Mouse (Mus musculus) E14TG2a.4 (cell line): ENCODE measurements at regions not wholly inside any gene's neighbourhood (a gene's known extent, or its start where the extent isn't known, plus 50 kb on each side); places are given as distances from the start of the nearest gene placed in this dataset.
"Not testable (repeated sequence)": the region's sequence is repeated elsewhere in the genome, so short reads cannot be mapped to it uniquely, and the experiment has no call there.

Experiments used
- H3K27me3 ChIP-seq: 2 replicates; pipeline ENCODE4 v1.6.1; 2014; ENCODE audit warnings: low read length, control low read depth; ENCODE audit not compliant: insufficient read depth
- H3K36me3 ChIP-seq: 2 replicates; pipeline ENCODE4 v1.6.1; 2014; ENCODE audit warnings: low read length, control low read depth; ENCODE audit not compliant: insufficient read depth
- H3K4me1 ChIP-seq: replicated peaks from 2 replicates; pipeline ENCODE4 v1.6.1; 2014; ENCODE audit warnings: low read depth, low read length, control low read depth
- H3K4me3 ChIP-seq: replicated peaks from 2 replicates; pipeline ENCODE4 v1.5.1; 2014; ENCODE audit warnings: mild to moderate bottlenecking, low read length
- H3K9me3 ChIP-seq: 2 replicates; pipeline ENCODE4 v1.6.1; 2014; ENCODE audit warnings: low read length, control low read depth
- CTCF ChIP-seq: conservative IDR thresholded peaks from 2 replicates; pipeline ENCODE4 v1.5.1; 2014; ENCODE audit warnings: low read length
- NANOG ChIP-seq: IDR thresholded peaks from 2 replicates; pipeline ENCODE4 v1.6.1; 2014; ENCODE audit warnings: borderline replicate concordance, low read length, mixed read lengths
- POU5F1 ChIP-seq: IDR thresholded peaks from 2 replicates; pipeline ENCODE4 v1.6.1; 2014; ENCODE audit warnings: low read length, borderline replicate concordance

DNA sequence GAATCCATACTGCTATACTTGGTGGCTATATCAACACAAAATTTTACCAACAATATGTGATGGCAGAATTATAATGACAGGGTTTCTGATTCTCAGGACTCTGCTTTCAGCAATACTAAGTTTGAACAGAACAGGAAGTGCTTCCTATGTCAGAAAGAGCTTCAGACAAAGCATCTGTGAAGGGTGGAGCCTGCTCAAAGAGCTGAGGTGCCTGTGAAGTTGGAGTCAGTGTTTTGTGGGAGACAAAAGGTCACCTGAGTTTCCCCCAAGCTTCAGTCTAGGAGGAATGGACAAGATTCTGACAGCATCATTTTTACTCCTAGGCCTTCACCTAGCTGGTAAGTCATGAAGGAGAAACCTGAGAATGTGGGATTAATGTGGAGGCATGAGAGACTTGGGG is 700.1 kb downstream of the Dad1 start:
- H3K27me3 ChIP-seq, result no peaks in the 10 kb centered on the region
- H3K4me3 ChIP-seq, result no peak overlapping the region
- no peaks in the 10 kb centered on the region for H3K4me1 ChIP-seq
- H3K36me3 ChIP-seq, result no peaks in the 10 kb centered on the region
- TF ChIP-seq POU5F1 (no peak), NANOG (no peak), CTCF (no peak)
- H3K9me3 ChIP-seq, result no peaks in the 10 kb centered on the region

DNA sequence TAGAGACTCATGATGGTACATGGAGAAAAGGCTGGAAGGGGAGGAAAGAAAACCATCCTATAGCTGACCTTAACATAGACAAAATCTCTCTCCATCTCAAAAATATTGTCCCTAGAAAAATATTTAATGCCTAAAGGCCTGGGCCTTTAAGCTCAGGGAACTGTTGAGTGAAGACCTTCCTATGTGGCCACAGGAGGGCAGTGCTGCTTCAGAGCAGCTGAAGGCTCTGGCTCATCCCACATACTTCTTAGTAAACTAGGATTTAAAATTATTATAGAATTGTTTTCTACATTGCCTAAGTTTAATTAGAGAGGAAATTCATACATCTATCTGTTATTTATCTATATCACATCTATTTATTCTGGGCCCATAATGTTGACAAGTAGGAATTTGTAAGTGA is 706.5 kb downstream of the Dad1 start:
- peak; percentile 31 for TF ChIP-seq CTCF
- H3K9me3 ChIP-seq, H3K4me3 ChIP-seq, H3K36me3 ChIP-seq, H3K27me3 ChIP-seq: not testable (repeated sequence)
- H3K4me1 ChIP-seq, result peaks cover 11% of the 10 kb centered on the region

DNA sequence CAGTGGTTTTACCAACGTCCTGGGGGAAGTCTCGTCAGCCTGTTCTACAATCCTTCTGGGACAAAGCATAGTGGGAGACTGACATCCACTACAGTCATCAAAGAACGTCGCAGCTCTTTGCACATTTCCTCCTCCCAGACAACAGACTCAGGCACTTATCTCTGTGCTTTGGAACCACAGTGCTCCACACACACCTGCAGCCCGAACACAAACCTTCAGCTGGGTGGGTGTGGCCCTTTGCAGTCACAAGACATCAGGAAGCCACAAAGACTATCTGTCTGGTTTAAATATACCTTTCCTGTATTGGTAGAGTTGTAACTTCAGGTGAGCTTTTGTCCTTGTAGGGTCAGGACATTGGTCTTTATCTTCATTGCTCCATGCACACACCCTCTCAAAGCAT is 708.6 kb downstream of the Dad1 start:
- H3K4me3 ChIP-seq, result no peak overlapping the region
- peaks cover 11% of the 10 kb centered on the region for H3K4me1 ChIP-seq
- H3K27me3 ChIP-seq, result no peaks in the 10 kb centered on the region
- TF ChIP-seq NANOG, result no peak
- TF ChIP-seq POU5F1, result no peak
- no peak for TF ChIP-seq CTCF
- H3K9me3 ChIP-seq, result no peaks in the 10 kb centered on the region
- no peaks in the 10 kb centered on the region for H3K36me3 ChIP-seq

DNA sequence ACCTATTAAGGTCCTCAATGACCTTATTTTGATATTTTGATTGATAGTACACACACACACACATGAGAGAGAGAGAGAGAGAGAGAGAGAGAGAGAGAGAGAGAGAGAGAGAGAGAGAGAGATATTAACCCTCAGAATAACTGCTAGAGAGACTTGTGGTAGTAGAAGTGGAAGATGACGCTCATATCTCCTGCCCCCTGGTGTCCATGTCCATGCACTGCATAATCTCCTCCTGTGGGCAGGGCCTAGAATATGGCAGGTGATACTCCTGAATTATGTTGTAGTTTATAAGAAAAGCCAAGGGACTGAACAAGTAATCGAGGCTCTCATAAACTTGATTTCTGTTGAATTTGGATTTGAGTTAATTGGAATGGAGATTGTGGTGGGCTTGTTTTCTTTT is 712.3 kb downstream of the Dad1 start:
- TF ChIP-seq CTCF, result peak; percentile 60
- H3K27me3 ChIP-seq, H3K36me3 ChIP-seq, H3K9me3 ChIP-seq, H3K4me3 ChIP-seq: not testable (repeated sequence)
- H3K4me1 ChIP-seq, result peaks cover 11% of the 10 kb centered on the region

DNA sequence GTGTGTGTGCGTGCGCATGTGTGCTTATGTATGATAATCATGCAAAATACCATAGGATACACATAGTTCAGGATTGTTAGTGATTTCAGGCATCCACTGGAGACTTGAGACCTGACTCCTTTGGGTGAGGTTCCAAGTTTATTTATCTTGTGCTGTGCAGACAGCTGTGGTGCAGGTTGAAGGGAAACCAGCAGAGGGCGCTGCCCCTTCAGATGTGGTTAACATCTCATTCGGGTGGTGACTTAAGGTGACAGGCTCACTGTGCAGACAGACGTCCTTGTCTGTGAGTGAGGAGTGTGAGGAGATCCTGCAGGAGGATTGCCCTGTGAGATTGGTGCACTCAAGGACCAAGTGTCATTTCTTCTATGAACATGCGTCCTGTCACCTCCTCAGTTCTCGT is 716.0 kb downstream of the Dad1 start:
- H3K4me1 ChIP-seq, H3K36me3 ChIP-seq, H3K27me3 ChIP-seq, H3K4me3 ChIP-seq, H3K9me3 ChIP-seq: not testable (repeated sequence)
- TF ChIP-seq CTCF, result peak; percentile 75

DNA sequence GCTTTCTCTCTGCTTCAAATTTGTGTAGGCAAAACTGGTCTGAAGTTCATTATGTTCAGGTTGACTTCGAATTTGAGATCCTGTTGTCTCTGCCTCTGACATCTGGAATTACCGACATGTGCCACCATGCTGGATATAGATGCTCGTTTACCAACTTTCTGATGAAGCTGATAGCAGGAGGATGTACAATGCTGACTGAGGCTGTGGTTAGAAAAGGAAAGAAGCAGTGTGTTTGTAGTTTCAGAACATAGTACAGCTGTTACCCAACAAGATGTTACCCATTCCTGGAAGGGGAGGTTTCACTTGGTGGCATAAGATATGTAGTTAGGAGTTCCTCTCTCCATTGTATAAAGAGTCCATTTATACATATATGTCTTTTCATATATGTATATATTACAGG is 730.5 kb downstream of the Dad1 start:
- H3K4me1 ChIP-seq, H3K36me3 ChIP-seq, H3K27me3 ChIP-seq, H3K9me3 ChIP-seq, H3K4me3 ChIP-seq: not testable (repeated sequence)

DNA sequence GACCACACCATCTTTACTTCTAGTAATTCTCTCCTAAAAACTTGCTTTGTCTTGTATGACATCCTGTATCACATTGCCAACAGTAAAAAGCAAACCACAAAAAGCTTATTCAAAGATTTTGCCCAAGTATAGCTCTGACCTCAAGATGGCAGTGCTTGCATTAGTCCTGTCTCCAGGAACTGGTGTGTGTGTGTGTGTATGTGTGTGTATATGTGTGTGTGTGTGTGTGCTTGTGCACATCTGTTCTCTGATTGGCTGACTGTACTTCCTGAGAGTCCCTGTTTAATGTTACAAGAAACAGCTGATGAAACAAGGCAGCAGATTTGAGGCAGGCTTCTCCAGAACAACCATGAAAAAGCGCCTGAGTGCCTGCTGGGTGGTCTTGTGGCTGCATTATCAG is 735.0 kb downstream of the Dad1 start:
- H3K36me3 ChIP-seq, result not testable (repeated sequence)

DNA sequence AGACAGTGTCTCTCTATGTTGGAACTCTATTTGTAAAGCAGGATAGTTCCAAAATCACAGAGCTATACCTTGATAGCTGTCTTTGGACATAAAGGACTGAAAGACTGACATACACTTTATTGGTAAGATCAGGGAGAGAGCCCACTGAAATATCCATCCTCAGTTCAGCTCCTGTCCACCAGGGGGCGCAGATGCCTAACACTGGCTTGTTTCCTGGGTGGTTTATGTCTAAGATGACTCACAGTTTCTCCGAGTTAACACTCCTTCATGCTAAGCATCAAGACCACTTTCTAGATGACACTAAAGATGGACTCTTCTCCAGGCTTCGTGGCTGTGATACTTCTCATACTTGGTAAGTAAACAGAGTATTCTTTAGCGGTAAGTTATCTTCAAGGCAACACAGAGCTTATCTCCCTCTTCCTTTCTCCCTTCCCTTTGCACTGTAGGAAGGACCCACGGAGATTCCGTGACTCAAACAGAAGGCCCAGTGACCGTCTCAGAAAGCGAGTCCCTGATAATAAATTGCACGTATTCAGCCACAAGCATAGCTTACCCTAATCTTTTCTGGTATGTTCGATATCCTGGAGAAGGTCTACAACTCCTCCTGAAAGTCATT is 737.2 kb downstream of the Dad1 start:
- not testable (repeated sequence) for H3K27me3 ChIP-seq, H3K9me3 ChIP-seq, H3K4me3 ChIP-seq, H3K4me1 ChIP-seq, H3K36me3 ChIP-seq

More for the DNA sequence above, 735.0 kb downstream of the Dad1 start:
- not testable (repeated sequence) for H3K4me3 ChIP-seq, H3K9me3 ChIP-seq, H3K4me1 ChIP-seq, H3K27me3 ChIP-seq

DNA sequence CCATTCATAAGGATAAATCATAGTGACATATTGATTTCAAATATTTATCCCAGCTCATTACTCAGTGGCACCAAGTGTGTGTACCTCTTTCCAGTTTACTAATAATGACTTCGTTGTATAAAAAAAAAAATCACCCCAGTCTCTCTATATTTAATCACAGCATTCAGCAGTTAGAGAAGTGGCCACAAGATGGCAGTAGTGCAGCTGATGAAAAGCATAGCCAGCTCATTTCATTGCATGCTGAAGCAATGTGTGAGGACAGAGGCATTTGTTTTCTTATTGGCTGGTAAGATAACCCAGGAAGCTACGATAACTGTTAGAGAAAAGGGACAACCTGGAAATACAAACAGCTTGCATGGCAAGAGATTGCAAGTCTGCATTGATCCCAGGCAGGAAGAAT is 748.5 kb downstream of the Dad1 start:
- not testable (repeated sequence) for H3K36me3 ChIP-seq, H3K4me3 ChIP-seq, H3K4me1 ChIP-seq, H3K9me3 ChIP-seq, H3K27me3 ChIP-seq

DNA sequence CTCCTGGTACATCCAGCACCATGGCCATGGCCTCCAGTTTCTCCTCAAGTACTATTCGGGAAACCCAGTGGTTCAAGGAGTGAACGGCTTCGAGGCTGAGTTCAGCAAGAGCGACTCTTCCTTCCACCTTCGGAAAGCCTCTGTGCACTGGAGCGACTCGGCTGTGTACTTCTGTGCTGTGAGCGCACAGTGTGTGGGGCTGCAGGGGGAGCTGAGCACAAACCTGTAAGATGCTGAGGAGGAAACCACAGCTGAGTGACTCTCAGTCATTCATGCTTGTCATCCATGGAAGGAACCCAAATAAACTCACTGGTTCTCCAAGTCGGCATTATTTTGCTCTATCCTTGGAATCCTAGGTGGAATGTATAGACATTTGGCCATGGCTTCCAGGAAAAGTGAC is 765.5 kb downstream of the Dad1 start:
- not testable (repeated sequence) for H3K27me3 ChIP-seq, H3K4me3 ChIP-seq, H3K9me3 ChIP-seq, H3K4me1 ChIP-seq, H3K36me3 ChIP-seq

DNA sequence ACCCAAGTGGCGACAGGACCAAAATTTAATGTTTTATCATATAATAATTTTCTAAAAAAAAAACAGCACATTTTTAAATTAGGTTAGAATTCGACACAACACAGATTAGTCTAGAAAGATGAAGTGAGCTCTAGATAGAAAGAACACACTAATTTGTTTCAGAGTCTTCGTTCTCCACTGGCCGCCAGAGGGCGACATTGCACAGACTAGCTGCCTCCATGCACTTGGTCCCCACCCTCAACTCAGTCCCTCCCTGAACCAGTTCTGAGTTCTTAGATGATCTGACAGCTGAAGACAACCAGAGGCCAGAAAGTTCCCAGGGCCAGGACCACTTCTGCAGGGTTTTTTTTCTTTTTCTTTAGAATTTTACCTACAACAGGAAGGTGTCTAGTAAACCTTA is 766.3 kb downstream of the Dad1 start:
- H3K4me3 ChIP-seq, H3K27me3 ChIP-seq, H3K9me3 ChIP-seq, H3K4me1 ChIP-seq, H3K36me3 ChIP-seq: not testable (repeated sequence)

DNA sequence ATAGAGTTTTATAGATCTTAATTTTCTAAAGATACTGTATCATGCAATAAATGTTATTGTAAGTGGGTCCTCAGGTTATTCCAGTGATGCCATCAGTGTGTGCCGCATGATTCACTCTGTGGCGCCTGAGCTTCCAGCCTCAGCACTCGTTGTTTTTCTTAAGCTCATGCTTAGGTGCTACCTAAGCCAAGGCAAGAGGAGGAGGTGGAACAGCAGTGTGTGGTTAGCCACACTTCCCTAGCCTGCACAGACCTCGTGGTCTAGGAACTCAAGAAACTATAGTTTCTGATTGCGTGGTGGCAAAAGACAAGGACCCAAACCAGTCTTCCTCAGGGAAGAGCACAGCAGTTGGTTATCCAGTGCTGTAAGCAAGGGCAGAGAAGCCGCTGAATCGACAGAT is 779.7 kb downstream of the Dad1 start:
- not testable (repeated sequence) for H3K9me3 ChIP-seq, H3K4me3 ChIP-seq, H3K4me1 ChIP-seq, H3K36me3 ChIP-seq, H3K27me3 ChIP-seq

DNA sequence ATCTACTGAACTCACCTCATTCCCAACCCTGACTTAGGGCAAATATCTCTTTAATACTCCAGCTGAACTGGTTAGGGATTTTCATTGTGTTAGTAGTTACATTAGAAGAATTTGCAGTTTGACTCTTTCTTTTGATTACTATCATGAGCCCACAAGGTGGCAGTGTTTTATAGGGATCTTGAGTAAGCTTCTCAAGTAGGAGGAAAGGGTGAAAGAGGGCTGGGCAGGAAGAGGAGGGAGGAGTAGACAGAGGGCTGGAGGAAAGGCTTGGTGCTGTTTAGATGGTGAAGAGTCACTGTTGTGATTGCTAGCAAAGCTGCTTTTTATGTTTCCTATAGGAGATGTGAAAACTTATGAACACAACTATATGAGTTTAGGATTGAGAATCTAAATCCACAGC is 793.1 kb downstream of the Dad1 start:
- H3K4me1 ChIP-seq, H3K9me3 ChIP-seq, H3K27me3 ChIP-seq, H3K36me3 ChIP-seq, H3K4me3 ChIP-seq: not testable (repeated sequence)
